Mouse (Mus musculus): Measurements from ENCODE around the gene Creg1. TPM values are rescaled to one million over a fixed set of nuclear protein-coding genes. Genes with fewer than 3 reads are reported as not detected.
A peak's percentile ranks its signal among the peaks of the same experiment; 100 is the strongest.

Creg1 gene
- total RNA-seq (2021): 10 to 100 TPM; 14.0 to 17.9 TPM

DNA sequence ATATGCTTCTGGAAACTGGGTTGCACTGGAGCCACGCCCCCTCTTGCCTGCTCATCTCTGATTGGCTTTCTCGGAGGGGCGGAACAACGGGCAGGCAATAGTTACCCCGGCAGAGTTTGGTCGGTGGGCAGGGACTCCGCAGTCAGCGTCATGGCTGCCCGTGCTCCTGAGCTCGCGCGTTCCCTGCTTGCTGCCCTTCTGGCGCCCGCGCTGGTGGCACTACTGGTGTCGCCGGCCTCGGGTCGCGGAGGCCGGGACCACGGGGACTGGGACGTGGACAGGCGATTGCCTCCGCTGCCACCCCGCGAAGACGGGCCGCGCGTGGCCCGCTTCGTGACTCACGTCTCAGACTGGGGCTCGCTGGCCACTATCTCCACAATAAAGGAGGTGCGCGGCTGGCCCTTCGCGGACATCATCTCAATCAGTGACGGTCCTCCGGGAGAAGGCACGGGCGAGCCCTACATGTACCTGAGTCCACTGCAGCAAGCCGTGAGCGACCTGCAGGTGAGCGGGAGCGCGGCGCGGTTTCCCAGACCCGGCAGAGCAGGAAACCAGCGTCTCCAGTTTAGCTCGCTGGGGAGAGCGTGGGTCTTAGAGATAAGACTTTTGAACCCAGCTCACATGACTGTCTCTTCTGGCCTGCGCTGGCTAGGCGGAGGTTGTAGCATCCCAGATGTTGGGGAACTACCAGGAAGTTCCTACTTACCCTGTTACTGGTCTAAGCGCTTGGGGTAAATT is at the start of gene Creg1:
Gene Creg1 (plus strand): TSS at position 112 of the 738 bp plus-strand sequence.
- intact Hi-C loops (cut with DNase I): no loop called here
- DNase-seq: peak; percentile 92

DNA sequence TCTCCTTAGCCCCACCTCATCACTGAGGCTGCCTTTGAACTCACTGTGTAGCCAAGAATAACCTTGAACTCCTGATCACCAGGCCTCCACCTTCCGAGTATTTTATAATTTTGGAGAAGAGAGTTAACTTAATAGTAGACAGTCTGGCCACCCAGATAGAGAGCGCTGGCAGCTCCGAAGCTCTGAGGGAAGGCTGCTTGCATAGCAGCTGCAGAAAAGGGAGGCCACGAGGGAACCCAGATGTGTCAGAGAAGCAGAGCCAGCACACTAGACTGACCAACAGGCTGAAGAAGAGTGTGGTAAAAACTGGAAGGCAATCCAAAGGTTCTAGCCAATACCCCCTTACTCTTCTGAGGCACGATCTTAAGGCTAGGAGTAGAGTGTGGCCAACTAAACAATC is 49.7 kb upstream of the Creg1 start:
- intact Hi-C loops (cut with DNase I): no loop called here
- DNase-seq: no peak

DNA sequence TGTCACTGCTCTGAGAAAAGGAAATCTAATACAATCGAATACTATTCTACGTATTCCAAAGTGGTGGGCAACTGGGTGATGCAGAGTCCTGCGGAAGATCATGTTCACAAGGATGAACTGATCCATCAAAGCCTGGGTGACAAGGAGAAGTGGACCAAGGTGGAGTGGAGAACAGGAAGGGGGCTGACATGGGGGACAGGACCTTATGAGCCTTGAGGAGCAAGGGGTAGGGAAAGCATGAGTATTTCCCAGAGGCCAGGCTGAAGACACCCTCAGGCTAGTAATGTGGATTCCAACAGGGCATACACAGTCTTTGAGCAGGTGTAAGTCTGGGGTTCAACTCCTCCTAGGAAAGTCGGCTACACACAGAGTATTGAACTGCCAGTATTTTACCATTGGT is 47.1 kb upstream of the Creg1 start:
- intact Hi-C loops (cut with DNase I): no loop called here

DNA sequence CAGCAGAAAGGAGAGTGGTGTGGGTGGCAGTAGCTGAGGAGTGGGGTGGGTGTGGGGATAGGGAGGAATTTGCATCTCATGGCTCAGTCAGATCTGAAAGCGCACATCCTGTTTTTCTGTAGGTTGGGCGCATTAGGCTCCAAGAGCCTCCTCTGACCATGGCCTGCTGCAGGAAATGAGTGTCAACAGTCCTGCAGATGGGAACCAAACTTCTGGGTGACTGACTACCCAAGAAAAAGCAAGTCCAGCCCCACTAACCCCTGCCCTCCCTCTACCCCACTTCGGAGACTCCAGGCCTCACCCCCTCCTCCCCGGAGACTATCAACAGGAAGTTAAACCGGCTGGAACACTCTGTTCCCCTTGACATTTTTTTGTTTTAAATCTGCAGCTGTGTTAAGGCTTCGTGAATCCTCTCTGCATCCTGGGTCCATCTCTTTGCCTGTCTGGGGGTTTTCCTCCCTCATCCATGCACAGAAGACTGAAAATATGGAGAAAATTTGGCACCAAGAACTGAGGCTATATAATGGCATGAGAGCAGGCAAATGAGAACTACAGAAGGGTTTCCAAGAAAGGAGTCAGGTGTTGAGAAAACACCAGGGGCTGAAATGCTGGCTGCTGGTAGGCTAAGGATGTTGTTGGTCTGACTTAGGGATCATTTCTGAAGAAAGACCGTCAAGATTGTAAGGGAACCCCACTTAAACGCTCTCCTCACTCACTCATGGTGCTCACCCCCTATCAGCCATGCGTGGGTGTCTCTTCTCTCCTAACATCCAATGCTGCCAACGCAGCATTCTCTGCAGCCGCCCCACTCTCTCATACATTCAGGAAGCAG is 45.6 kb upstream of the Creg1 start:
- intact Hi-C loops (cut with DNase I): no loop called here
- DNase-seq: no peak

More for the DNA sequence above, 47.1 kb upstream of the Creg1 start:
- no peak for DNase-seq

DNA sequence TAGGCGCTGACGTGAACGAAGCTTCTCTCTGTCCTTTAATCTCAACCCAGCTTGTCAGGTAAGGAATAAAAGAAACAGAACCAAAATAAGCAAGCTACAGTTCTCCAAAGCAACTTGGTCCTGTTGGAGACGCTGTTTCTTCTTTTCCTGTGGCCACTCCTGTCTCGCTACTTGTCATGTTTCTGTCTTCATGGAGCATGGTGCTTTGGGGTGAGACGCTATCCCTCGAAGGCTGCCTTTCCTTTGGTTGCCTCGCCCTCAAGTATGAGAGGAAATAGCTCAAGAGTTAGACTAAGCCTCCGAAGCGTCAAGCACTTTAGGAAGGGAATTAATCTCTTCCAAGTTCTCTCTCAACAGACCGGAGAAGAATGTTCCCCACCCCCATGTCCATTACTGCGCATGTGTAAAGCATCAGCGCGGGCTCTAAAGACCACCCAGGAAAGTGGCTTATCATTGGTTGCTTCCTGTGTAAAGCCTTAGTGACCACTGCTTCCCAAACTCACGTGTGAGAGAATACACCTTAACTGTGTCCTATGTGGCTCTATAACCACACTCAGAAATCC is 44.9 kb upstream of the Creg1 start:
- DNase-seq: no peak
- intact Hi-C loops (cut with DNase I): no loop called here

DNA sequence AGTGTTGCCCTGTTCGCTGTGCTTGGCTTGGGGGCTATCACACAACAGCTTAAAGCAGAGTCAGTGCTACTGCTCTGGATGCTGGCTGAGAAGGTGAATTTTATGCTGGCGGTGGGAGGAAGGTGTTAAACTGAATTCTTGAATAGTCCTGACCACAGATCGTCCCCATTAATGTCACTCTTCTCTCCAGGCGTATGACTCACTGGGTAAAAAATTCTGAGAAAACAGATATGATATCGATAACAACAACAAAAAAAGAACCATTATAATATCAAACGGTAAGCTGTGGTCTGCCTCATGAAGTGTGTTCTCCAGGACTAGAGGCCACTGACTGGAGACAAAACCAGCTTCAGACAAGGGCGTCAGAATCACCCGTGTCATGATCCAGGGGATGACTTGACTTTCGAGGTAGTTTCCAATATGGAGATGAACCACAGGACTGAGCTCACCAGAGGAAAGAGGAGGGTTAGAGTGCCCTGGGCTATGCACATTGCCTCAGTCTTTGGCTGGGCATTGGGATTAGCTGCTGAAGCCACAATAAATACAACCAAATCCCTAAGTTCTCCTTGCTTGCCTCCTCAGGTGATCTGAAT is 40.9 kb upstream of the Creg1 start:
- no peak for DNase-seq
- intact Hi-C loops (cut with DNase I): no loop called here

DNA sequence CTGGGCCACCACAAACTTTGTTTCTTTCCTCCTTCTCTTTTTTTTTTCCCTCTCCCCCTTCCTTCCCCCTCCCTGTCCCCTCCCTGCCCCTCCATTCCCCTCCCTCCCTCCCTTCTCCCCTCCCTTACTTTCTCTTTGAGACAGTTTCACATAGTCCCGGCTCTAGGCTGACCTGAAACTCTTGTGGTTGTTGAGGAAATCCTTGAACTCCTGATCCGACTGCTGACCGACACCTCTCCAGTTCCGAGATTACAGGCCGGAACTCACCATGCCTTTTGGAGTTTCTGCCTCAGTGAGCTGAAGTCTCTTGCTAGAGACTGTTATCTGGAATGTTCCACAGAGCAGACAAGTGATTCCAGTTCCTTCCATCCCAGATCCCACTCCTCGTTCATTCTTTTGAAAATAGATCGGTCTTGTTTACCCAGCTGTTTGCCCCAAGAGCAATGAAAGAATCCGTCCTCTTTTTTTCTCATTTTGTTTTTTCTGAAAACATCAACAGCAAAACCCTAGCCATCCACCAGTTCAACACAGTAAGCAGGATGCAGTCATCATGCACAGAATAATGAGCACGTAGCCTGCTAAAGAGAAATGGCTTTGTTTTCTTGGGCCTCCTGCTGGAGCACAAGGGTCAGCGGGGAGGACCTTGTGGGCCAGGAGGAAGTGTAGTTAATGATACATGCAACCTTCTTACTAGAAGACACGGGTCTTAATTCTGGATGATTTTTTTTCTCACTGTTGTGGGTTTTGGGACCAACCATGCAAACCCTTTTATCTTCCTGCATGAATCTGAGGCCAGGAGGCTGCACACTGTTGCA is 39.1 kb upstream of the Creg1 start:
- DNase-seq: no peak
- intact Hi-C loops (cut with DNase I): no loop called here

DNA sequence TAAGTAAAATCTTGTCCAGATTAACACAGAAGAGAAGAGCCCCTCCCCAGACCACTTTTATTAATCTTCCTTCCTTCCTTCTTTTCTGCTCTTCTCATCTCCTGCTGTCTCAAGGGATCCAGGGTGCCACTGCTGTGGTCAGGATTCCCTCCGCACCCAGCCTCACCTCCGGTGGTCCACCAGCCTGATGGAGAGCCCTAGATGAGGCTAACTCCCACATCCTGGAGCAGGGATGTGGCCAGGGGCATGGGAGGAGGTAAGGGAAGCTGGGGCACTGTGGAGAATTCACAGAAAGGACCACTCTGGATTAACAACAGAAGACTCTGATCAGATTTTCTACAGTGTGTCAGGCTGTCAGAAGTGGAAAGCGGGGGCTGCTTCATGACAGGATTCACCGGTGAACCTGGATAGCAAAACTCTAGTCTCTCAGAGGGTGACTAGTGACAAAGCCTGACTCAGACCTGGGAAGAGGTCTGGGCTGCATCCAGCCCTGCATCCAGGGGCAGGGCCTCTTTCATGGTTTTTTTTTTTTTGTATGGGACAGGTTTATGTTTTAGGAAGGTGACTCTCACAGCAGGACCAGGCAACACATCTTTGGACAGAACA is 38.4 kb upstream of the Creg1 start:
- intact Hi-C loops (cut with DNase I): no loop called here
- DNase-seq: no peak

DNA sequence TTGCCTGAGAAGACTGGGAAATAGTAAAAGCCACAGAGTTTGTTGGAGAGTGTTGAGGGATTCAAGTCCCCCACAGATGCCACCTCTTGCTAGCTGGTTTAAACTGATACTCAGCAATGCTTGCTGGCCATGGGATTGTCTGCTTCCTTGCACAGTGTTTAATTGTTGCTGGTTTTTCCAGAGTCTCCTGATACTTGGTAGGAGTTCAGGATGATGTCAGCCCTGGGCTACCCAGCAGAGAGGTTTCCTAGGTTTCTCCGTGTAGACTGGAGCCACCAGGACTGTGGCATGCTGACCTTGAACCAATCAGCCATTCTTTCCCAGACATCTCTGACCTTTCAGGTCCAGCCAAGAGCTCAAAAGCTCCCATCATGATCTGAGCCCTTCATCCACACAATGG is 36.6 kb upstream of the Creg1 start:
- intact Hi-C loops (cut with DNase I): no loop called here
- DNase-seq: no peak

DNA sequence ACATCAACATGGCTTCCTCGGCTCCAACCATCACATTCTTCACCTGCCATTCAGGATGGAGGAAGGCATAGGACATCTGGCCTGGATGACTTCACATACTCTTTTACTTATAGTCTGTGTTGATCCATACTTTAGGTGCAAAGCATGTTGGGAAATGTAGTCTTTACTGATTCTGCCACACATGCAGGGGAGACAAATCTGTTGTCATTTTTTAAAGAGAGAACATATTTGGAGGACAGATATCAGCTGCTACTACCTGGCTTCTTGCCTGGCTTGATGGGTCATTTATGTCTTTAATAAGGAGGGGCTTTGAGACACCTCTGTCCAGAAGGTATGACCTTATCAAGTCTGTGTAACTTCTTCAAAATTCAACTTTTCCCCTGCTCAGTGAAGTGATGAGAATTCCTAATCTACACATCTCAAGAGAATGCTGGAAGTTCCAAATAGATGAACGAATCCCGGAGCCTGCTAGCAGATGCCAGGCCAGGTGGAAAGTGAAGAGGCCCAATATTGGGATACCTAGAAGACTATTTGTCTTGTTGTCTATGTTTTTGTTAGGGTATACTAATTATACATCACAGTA is 35.4 kb upstream of the Creg1 start:
- intact Hi-C loops (cut with DNase I): no loop called here
- no peak for DNase-seq

DNA sequence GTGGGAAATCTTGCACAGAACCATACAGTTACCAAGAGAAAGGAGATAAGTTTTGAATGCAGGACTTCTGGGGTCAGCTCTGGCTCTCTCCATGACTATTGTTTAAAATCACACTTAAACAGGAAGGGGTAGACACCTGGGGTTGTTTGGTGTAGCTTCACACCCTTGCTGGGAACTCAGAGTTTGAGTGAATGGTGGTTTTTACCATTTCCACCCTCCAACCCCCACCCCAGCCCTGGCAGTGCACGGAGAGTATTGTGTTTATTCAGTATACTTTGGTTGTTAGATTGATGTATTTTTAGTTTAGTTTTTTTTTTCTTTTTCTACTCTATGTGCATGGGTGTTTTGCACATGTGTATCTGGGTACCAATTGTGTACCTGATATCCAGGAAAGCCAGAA is 33.4 kb upstream of the Creg1 start:
- intact Hi-C loops (cut with DNase I): no loop called here

DNA sequence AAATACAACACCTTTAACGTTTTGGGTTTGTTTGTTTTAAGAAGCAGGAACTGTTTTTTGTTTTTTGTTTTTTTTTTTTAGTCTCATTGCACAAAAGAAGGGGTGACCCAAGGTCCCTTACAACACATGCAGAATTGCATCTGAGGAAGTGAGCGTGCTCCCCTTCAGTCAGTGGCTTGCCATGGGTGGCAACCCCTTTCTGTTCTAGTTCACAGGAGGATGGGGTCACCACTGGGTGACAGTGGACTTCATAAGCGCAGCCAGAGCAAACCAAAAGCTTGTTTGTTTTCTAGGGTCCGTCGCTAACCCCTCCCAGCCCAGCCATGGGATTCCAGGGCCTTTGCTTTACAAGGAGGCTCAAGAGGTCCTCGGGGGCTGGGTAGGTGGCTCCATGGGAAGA is 32.0 kb upstream of the Creg1 start:
- no peak for DNase-seq

More for the DNA sequence above, 33.4 kb upstream of the Creg1 start:
- no peak for DNase-seq

DNA sequence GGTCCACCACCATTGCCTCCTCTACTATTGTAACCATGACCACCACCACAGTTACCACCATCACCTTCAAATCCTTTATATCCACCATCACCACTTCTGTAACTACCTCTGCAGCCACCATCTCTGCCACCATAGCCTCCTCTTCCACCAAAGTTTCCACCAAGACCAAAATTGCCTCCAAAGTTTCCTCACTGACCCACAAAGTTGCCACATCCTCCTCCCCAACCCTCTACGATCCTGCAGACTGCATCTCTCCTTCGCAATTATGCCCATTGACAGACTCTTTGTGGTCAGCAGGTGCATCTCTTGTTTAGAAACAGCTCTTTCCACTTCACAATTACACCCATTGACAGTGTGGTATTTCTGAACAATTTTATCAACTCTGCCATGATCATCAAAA is 28.7 kb upstream of the Creg1 start:
- intact Hi-C loops (cut with DNase I): no loop called here
- DNase-seq: no peak

More for the DNA sequence above, 32.0 kb upstream of the Creg1 start:
- intact Hi-C loops (cut with DNase I): no loop called here

DNA sequence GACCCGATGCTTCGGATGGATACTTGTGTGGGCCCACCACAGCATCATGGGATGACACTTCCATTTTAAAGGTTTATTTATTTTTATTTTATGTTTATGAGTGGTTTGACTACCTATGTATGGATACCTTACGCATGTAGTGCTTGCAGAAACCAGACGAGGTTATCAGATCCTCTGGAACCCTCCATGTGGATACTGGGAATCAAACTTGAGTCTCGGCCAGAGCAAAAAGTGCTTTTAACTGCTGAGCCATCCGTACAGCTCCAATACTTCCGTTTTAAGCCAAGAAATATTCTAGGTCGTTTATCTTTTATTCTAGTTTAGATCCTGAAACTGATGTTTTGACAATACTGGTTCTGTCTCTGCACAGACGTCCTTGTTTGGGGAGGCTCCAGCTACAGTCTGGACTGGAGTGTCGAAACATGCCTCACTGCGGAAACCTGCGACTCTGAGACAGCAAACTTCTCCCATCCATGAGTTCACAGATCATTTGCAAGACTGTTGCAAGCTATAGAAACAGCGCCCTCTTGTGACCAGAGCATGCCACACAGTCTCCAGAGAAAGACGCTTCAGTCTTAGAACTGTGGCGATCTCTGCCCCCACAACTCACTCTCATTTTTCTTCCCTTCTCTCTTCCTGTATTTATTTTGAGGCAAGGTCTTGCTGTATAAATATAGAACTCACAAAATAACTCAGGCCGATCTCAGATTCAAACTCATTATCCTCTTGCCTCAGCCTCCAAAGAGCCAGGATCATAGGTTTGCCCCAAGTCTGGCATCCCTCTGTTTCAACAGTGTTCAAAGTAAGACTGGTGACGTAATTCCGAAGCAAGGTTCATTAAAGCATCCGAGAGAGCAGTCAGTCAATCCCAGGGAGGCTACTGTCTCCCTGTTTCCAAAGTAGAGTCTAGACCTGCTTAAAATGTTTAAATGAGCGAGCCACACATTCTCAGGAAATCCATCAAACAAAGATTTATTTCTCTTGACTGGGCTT is 27.4 kb upstream of the Creg1 start:
- intact Hi-C loops (cut with DNase I): loop anchor here (2.0 kb wide), 1 partner anchor 75 kb away; no protein-coding TSS in a partner anchor
- DNase-seq: peak; percentile 87

DNA sequence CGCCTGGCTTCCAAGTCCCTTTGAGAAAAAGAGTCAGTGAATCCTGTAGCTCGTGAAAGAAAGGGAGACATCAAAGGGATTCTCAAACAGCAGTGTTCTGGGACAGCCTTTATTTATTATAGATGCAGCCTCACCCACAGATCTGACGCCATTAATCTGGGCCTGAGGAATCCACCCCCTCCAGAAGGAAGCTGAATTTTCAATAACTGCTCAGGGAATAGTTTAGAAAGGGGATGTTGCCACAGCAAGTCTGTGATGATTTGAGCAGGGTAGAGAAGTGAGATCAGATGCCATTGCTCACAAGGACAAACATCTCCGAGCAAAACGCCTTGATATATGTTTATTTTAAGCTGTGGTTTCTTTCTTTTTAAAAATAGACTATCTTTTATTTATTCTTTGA is 26.1 kb upstream of the Creg1 start:
- intact Hi-C loops (cut with DNase I): loop anchor here (2.0 kb wide), 1 partner anchor 77 kb away; no protein-coding TSS in a partner anchor

DNA sequence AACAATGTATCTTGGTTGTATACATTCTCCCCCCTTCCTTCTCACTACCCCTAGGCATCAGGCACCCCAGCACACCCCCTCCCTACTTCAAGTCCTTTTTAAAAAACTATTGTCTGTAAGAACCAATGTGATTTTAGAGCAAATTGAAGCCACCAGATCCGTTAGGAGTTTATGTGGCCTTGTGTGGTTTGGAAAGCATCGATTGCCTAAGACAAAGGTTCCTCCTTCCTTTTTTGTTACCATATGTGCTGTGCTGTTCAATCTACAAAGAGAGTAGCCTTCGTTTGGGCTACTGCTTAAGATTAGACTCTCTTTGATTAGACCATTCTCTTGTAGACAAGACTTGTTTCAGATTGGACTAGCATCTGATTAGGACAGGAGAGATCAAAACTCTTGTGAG is 25.7 kb upstream of the Creg1 start:
- intact Hi-C loops (cut with DNase I): loop anchor here (2.0 kb wide), 1 partner anchor 77 kb away; no protein-coding TSS in a partner anchor

More for the DNA sequence above, 26.1 kb upstream of the Creg1 start:
- no peak for DNase-seq

DNA sequence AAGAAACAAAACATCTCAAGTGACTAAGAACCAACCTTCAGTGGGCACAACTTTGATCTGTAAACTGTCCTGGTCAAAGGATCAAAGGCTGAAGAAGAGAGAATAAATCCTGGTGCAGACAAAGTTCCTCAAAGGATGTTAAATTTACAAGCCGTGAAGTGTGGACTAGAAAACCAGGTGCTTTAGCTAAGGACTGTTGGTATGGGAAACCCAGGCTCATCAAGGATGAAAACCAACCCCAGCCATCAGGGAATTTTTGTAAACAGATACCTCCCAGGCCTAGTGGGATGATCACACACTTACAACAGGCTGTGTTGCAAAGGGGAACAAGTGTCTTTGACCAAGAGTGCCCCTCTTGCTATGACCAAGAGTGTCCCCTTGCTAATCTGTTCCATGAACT is 24.6 kb upstream of the Creg1 start:
- intact Hi-C loops (cut with DNase I): no loop called here

More for the DNA sequence above, 25.7 kb upstream of the Creg1 start:
- no peak for DNase-seq

DNA sequence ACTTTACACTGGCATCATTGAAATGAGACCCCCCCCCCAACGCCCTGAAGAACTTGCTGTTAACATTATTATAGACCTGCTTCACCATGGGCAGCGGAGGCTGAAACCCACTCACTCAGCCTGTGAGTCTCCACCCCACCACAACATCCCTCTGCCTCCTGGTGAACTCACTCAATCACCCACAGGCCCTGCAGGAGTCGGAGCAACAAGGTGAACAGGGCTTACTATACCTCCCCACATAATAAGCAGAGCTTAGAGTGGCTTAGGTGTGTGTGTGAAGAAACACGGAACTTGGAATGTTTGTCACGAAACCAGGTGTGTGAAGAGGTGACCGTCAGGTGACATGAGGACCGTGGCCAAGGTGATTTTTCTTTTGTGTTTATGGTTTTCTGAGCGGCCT is 21.6 kb upstream of the Creg1 start:
- DNase-seq: no peak
- intact Hi-C loops (cut with DNase I): no loop called here

More for the DNA sequence above, 24.6 kb upstream of the Creg1 start:
- no peak for DNase-seq

Measured in left cerebral cortex, postnatal 4 days (tissue).